Mouse (Mus musculus): Measurements from ENCODE around the gene Slc12a6.

GRCm38 (mm10) chr2:112262779-112263295 is 2.8 kb upstream of the Slc12a6 start:
- TF ChIP-seq POLR2A (IDR thresholded peaks at IDR 0.05; ENCODE audit: extremely low read depth, insufficient read depth, low read length) = no peak
- TF ChIP-seq CTCF (IDR thresholded peaks at IDR 0.05; ENCODE audit: low read depth, low read length) = no peak
